Mouse (Mus musculus): ENCODE data around the gene Scel.

- TF ChIP-seq POLR2A (IDR thresholded peaks at IDR 0.05; ENCODE audit: borderline replicate concordance, extremely low read depth, low read depth, low read length) (no peak), CTCF (IDR thresholded peaks at IDR 0.05; ENCODE audit: insufficient read depth, low read length) (no peak)
Observed at GRCm38 (mm10) chr14:103649302-103649701, 136.2 kb downstream of the Scel start.
